Mouse (Mus musculus) lung, embryonic 15.5 days (tissue): ENCODE results near the gene Noa1. TPM values are rescaled to one million over a fixed set of nuclear protein-coding genes. Genes with fewer than 3 reads are reported as not detected.
A peak's percentile ranks its signal among the peaks of the same experiment; 100 is the strongest.

Experiments
- ATAC-seq: fragments of 200-750 bp; cut with Nextera tagmentation; 2 replicates; pipeline ENCODE4 v1.8.0; 2017; ENCODE audit warnings: moderate number of reproducible peaks, borderline replicate concordance; ENCODE audit not compliant: low FRiP score, low TSS enrichment; ENCODE audit errors: extremely low read depth
- H3K27ac ChIP-seq: fragments of 300-500 bp; sonication (generic); 2 replicates; pipeline ENCODE4 v1.5.1; 2015; ENCODE audit warnings: moderate library complexity, mild to moderate bottlenecking, inconsistent platforms
- H3K27me3 ChIP-seq: fragments of 300-500 bp; sonication (generic); 2 replicates; pipeline ENCODE4 v1.6.1; 2015; ENCODE audit warnings: inconsistent platforms
- H3K36me3 ChIP-seq: fragments of 300-500 bp; sonication (generic); 2 replicates; pipeline ENCODE4 v1.6.1; 2015; ENCODE audit warnings: inconsistent platforms
- H3K4me1 ChIP-seq: fragments of 300-500 bp; sonication (generic); 2 replicates; pipeline ENCODE4 v1.6.1; 2015; ENCODE audit warnings: inconsistent platforms
- H3K4me2 ChIP-seq: fragments of 300-500 bp; sonication (generic); 2 replicates; pipeline ENCODE4 v1.6.1; 2015; ENCODE audit warnings: inconsistent platforms, mild to moderate bottlenecking, moderate library complexity
- H3K4me3 ChIP-seq: fragments of 300-500 bp; sonication (generic); 2 replicates; pipeline ENCODE4 v1.5.1; 2015; ENCODE audit warnings: mild to moderate bottlenecking, inconsistent platforms
- H3K9ac ChIP-seq: fragments of 300-500 bp; sonication (generic); 2 replicates; pipeline ENCODE4 v1.6.1; 2015; ENCODE audit warnings: inconsistent platforms
- H3K9me3 ChIP-seq: fragments of 300-500 bp; sonication (generic); 2 replicates; pipeline ENCODE4 v1.6.1; 2016; ENCODE audit warnings: inconsistent platforms
- WGBS: fragments of 180-500 bp; shearing (Covaris S2); methylation state at CpG from one replicate; pipeline ENCODE4 v1.1.7; 2015; 5-methylcytosine and 5-hydroxymethylcytosine counted together
- polyA plus RNA-seq: library from polyadenylated mRNA; unstranded; fragments of >200 nt; fragmentation: Nextera tagmentation; extraction: Ambion mirVana; gene quantifications from 2 replicates; pipeline ENCODE4 v1.2.1, GENCODE M21; 2015

Gene Noa1
- polyA plus RNA-seq, 1 experiment from 2014 or later = 28.4 TPM

GRCm38 (mm10) chr5:77285685-77286084 lies 24.2 kb downstream of the Noa1 start:
- WGBS = 77% methylated on average over 7 of the region's 7 CpGs
- no peak overlapping the region for H3K4me3 ChIP-seq
- peaks cover 73% of the 10 kb centered on the region for H3K36me3 ChIP-seq

GRCm38 (mm10) chr5:77282242-77282641 lies 27.6 kb downstream of the Noa1 start:
- WGBS = 85% methylated on average over 9 of the region's 9 CpGs
- H3K27ac ChIP-seq = no peak overlapping the region
- H3K27me3 ChIP-seq = no peaks in the 10 kb centered on the region
- no peak overlapping the region for H3K9ac ChIP-seq
- H3K9me3 ChIP-seq = no peaks in the 10 kb centered on the region
- H3K4me1 ChIP-seq = no peaks in the 10 kb centered on the region
- H3K36me3 ChIP-seq = peaks cover 61% of the 10 kb centered on the region
- ATAC-seq = no peak
- no peak overlapping the region for H3K4me3 ChIP-seq
- H3K4me2 ChIP-seq = no peak overlapping the region

More at GRCm38 (mm10) chr5:77285685-77286084, 24.2 kb downstream of the Noa1 start:
- H3K4me2 ChIP-seq = no peak overlapping the region
- no peaks in the 10 kb centered on the region for H3K27me3 ChIP-seq
- no peaks in the 10 kb centered on the region for H3K9me3 ChIP-seq
- no peak overlapping the region for H3K9ac ChIP-seq
- no peak for ATAC-seq
- no peak overlapping the region for H3K27ac ChIP-seq
- no peaks in the 10 kb centered on the region for H3K4me1 ChIP-seq

DNA sequence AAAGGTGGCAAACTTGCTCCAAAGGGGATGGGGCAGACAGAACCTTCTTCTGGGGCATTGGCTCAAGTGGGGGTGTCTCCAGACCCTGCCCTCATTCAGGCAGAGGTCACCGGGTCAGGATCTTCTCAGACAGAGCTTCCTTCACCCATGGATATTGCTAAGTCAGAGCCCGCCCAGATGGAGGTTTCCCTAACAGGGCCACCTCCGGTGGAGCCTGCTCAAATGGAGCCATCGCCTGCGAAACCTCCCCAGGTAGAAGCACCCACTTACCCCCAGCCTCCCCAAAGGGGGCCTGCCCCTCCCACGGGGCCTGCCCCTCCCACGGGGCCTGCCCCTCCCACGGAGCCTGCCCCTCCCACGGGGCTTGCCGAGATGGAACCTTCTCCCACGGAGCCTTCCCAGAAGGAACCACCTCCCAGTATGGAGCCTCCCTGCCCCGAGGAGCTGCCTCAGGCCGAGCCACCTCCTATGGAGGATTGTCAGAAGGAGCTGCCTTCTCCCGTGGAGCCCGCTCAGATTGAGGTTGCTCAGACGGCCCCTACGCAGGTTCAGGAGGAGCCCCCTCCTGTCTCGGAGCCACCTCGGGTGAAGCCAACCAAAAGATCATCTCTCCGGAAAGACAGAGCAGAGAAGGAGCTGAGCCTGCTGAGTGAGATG lies 28.2 kb downstream of the Noa1 start:
- Histone ChIP-seq H3K27me3 (no peaks in the 10 kb centered on the region), H3K36me3 (peaks cover 61% of the 10 kb centered on the region), H3K27ac (no peak overlapping the region), H3K9me3 (no peaks in the 10 kb centered on the region), H3K4me1 (no peaks in the 10 kb centered on the region), H3K4me2 (no peak overlapping the region), H3K9ac (no peak overlapping the region), H3K4me3 (no peak overlapping the region)
- ATAC-seq = no peak
- WGBS = 86% methylated on average over 20 of the region's 20 CpGs

GRCm38 (mm10) chr5:77277204-77277603 lies 32.7 kb downstream of the Noa1 start:
- Histone ChIP-seq H3K27me3 (no peaks in the 10 kb centered on the region), H3K4me2 (no peak overlapping the region), H3K4me1 (peaks cover 3% of the 10 kb centered on the region), H3K27ac (no peak overlapping the region), H3K9me3 (no peaks in the 10 kb centered on the region), H3K4me3 (no peak overlapping the region), H3K9ac (no peak overlapping the region), H3K36me3 (peaks cover 75% of the 10 kb centered on the region)
- no peak for ATAC-seq
- 90% methylated on average over 6 of the region's 6 CpGs for WGBS

GRCm38 (mm10) chr5:77275950-77276349 lies 33.9 kb downstream of the Noa1 start:
- 86% methylated on average over 5 of the region's 5 CpGs for WGBS
- H3K4me1 ChIP-seq = peaks cover 3% of the 10 kb centered on the region
- no peak overlapping the region for H3K4me2 ChIP-seq
- H3K27me3 ChIP-seq = no peaks in the 10 kb centered on the region
- no peak overlapping the region for H3K4me3 ChIP-seq
- no peaks in the 10 kb centered on the region for H3K9me3 ChIP-seq
- H3K9ac ChIP-seq = no peak overlapping the region
- H3K36me3 ChIP-seq = peaks cover 74% of the 10 kb centered on the region
- no peak overlapping the region for H3K27ac ChIP-seq
- ATAC-seq = no peak

GRCm38 (mm10) chr5:77273151-77273550 lies 36.7 kb downstream of the Noa1 start:
- H3K27ac ChIP-seq = no peak overlapping the region
- WGBS = 75% methylated on average over 7 of the region's 7 CpGs
- H3K27me3 ChIP-seq = no peaks in the 10 kb centered on the region
- H3K9ac ChIP-seq = no peak overlapping the region
- H3K4me2 ChIP-seq = no peak overlapping the region
- ATAC-seq = no peak
- no peaks in the 10 kb centered on the region for H3K9me3 ChIP-seq
- H3K4me1 ChIP-seq = peaks cover 3% of the 10 kb centered on the region
- H3K36me3 ChIP-seq = peaks cover 84% of the 10 kb centered on the region
- no peak overlapping the region for H3K4me3 ChIP-seq

GRCm38 (mm10) chr5:77269399-77269798 lies 40.5 kb downstream of the Noa1 start:
- H3K4me2 ChIP-seq = no peak overlapping the region
- no peaks in the 10 kb centered on the region for H3K27me3 ChIP-seq
- H3K4me3 ChIP-seq = no peak overlapping the region
- no peak overlapping the region for H3K9ac ChIP-seq
- 81% methylated on average over 8 of the region's 8 CpGs for WGBS
- H3K9me3 ChIP-seq = no peaks in the 10 kb centered on the region
- no peak overlapping the region for H3K27ac ChIP-seq
- no peak for ATAC-seq
- peaks cover 10% of the 10 kb centered on the region for H3K4me1 ChIP-seq
- peaks cover 54% of the 10 kb centered on the region for H3K36me3 ChIP-seq

DNA sequence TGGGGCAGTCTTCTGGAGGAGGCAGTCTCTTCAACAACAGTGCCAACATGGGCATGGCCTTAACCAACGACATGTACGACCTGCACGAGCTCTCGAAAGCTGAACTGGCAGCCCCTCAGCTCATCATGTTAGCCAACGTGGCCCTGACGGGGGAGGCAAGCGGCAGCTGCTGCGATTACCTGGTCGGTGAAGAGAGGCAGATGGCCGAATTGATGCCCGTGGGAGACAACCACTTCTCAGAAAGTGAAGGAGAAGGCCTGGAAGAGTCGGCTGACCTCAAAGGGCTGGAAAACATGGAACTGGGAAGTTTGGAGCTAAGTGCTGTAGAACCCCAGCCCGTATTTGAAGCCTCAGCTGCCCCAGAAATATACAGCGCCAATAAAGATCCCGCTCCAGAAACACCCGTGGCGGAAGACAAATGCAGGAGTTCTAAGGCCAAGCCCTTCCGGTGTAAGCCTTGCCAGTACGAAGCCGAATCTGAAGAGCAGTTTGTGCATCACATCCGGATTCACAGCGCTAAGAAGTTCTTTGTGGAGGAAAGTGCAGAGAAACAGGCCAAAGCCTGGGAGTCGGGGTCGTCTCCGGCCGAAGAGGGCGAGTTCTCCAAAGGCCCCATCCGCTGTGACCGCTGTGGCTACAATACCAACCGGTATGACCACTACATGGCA lies 41.8 kb downstream of the Noa1 start:
- Histone ChIP-seq H3K9me3 (no peaks in the 10 kb centered on the region), H3K4me2 (no peak overlapping the region), H3K4me3 (peak overlapping the region; percentile 95; the same call in 1 of the 2 replicates), H3K27me3 (no peaks in the 10 kb centered on the region), H3K9ac (no peak overlapping the region), H3K4me1 (peaks cover 9% of the 10 kb centered on the region; the same call in 1 of the 2 replicates), H3K27ac (no peak overlapping the region), H3K36me3 (peaks cover 43% of the 10 kb centered on the region)
- ATAC-seq = no peak
- 93% methylated on average over 30 of the region's 30 CpGs for WGBS

DNA sequence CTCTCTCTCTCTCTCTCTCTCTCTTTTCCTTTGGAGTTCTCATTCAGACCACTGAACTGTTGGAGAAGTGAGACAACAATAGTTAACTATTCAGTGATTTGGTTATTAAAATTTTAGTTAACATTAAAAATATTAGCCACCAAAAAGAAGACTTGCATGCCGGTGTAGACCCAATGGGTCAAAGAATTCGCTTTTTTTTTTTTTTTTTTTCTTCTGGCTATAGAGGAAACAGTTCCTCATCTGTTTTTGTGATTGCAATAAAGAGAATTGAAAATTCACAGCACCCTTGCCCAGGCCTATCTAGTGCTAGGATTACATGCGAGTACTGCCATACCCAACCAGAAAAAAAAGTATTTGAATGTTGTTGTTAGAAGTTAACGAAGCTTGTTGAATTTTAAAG lies 42.4 kb downstream of the Noa1 start:
- H3K4me1 ChIP-seq = peaks cover 7% of the 10 kb centered on the region; the same call in 1 of the 2 replicates
- 0 out of 2 replicates have a peak overlapping the region, but pooled peaks have one; percentile 87 for H3K9ac ChIP-seq
- WGBS = 65% methylated on average over 4 of the region's 4 CpGs
- H3K4me3 ChIP-seq = peak overlapping the region; percentile 95
- no peaks in the 10 kb centered on the region for H3K27me3 ChIP-seq
- H3K4me2 ChIP-seq = peak overlapping the region; percentile 75
- no peak for ATAC-seq
- peaks cover 37% of the 10 kb centered on the region for H3K36me3 ChIP-seq
- 0 out of 2 replicates have a peak overlapping the region, but pooled peaks have one; percentile 97 for H3K27ac ChIP-seq
- H3K9me3 ChIP-seq = no peaks in the 10 kb centered on the region

- Histone ChIP-seq H3K27ac (peak overlapping the region; percentile 97), H3K9ac (peak overlapping the region; percentile 87), H3K36me3 (peaks cover 33% of the 10 kb centered on the region), H3K4me2 (peak overlapping the region; percentile 75), H3K4me1 (peaks cover 7% of the 10 kb centered on the region; the same call in 1 of the 2 replicates), H3K27me3 (no peaks in the 10 kb centered on the region), H3K4me3 (peak overlapping the region; percentile 95), H3K9me3 (no peaks in the 10 kb centered on the region)
- 1% methylated on average over 11 of the region's 11 CpGs for WGBS
- no peak for ATAC-seq
These were observed 42.9 kb downstream of the Noa1 start for GRCm38 (mm10) chr5:77266886-77267401.

DNA sequence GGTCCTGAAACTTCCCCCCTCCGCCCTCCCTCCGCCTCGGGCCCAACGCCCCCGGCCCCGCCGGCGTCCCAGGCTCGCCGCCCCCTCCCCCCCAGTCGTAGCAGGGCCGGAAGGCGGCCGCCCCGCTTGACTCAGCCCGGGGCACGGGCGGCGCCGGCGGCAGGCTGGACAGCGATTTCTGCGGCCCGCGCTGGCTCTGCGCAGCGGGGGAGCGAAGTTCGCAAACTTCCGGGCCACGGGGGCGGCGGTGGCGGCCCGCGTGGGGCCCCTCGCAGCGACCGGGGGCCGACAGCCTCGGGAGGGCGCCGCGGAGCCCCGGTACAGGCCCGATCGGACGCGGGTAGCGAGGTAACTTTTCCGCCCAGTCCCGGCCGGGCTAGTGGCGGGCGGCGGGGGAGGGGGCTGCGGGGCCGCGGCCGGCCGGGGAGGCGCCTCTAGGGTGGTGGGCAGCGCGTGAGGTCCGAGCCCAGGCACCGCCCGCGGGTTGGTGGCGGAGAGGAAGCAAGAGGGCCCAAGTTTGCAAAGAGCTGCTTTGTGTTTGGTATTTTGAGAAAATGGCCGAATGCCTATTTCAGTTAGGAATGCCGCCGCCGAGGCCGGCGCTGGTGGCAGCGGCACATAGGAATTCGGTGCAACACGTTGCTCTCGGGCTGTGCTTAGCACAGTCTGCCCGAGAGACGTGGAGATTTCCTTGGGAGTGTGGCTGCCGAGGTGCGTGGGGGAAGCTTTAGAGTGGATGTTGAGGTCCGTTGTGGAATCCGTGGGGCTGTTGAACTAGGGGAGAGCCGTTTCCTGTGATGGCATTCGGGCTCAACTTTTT lies 43.6 kb downstream of the Noa1 start:
- WGBS = under 1% methylated on average over 68 of the region's 87 CpGs
- Histone ChIP-seq H3K27me3 (no peaks in the 10 kb centered on the region), H3K36me3 (peaks cover 26% of the 10 kb centered on the region), H3K9ac (peak overlapping the region; percentile 87), H3K4me3 (peak overlapping the region; percentile 95), H3K9me3 (no peaks in the 10 kb centered on the region), H3K4me1 (peaks cover 7% of the 10 kb centered on the region; the same call in 1 of the 2 replicates), H3K4me2 (peak overlapping the region; percentile 75), H3K27ac (peak overlapping the region; percentile 97)
- peak; percentile 66 for ATAC-seq
